Mouse (Mus musculus) c-Kit-positive CD71-negative TER-119-negative erythroid progenitor cells, embryonic 14.5 days (primary cell): Measurements from ENCODE around the gene Gm21693.
"Not testable (repeated sequence)": the region's sequence is repeated elsewhere in the genome, so short reads cannot be mapped to it uniquely, and the experiment has no call there.

Source experiments
- DNase-seq: peaks from one replicate; pipeline ENCODE4 v3.0.0-alpha.2; 2013; ENCODE audit warnings: low read depth

Gm21693 gene

DNA sequence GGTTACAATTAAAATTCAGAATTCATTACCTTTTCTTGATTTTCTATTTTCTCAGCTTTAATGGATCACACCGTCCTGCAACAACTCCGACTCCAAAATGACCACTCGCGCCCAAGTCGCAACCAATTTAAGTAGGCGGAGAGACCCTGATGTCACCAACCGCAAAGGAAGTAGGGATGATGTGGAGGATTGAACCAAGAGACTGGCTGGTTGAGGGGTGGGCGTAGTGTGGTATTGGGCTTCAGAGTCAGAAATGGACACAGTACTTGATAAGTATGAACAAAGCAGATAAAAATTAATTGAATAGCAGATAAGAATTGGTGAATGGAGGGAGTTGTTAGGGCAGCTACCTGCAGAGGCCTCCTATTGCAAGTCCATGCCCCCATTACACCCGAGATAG, at the start of gene Gm21693:
TSS of gene Gm21693 (minus strand) at position 101 of the 400 bp plus-strand sequence.
- DNase-seq = not testable (repeated sequence)

DNA sequence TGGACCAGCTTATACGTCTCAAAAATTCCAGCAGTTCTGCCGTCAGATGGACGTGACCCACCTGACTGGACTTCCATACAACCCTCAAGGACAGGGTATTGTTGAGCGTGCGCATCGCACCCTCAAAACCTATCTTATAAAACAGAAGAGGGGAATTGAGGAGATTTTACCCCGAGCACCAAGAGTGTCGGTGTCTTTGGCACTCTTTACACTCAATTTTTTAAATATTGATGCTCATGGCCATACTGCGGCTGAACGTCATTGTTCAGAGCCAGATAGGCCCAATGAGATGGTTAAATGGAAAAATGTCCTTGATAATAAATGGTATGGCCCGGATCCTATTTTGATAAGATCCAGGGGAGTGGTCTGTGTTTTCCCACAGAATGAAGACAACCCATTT, 4.5 kb downstream of the Gm21693 start:
- not testable (repeated sequence) for DNase-seq

DNA sequence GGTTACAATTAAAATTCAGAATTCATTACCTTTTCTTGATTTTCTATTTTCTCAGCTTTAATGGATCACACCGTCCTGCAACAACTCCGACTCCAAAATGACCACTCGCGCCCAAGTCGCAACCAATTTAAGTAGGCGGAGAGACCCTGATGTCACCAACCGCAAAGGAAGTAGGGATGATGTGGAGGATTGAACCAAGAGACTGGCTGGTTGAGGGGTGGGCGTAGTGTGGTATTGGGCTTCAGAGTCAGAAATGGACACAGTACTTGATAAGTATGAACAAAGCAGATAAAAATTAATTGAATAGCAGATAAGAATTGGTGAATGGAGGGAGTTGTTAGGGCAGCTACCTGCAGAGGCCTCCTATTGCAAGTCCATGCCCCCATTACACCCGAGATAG, 38.8 kb downstream of the Gm21693 start, which contains the start of gene Gm21677:
TSS of gene Gm21677 (minus strand) at position 101 of the 400 bp plus-strand sequence.
- not testable (repeated sequence) for DNase-seq
